Mouse (Mus musculus): ENCODE measurements around the gene H2-DMb2. TPM values are rescaled to one million over a fixed set of nuclear protein-coding genes. Genes with fewer than 3 reads are reported as not detected.

The H2-DMb2 gene
- polyA plus RNA-seq, 1 experiment from 2014 or later: not detected

Other genes starting within 250 kb of the H2-DMb2 start
- gene Platr17, start 238.2 kb upstream of the H2-DMb2 start, polyA plus RNA-seq (2016; fragmentation: Nextera tagmentation; extraction: Ambion mirVana): 0.30 TPM in 1 of 2 replicates, not detected in the other
- gene Daxx, start 233.9 kb upstream of the H2-DMb2 start, polyA plus RNA-seq (2016; fragmentation: Nextera tagmentation; extraction: Ambion mirVana): 55.5 and 61.2 TPM in 2 replicates
- 23.9 and 27.6 TPM in 2 replicates for gene Tapbp, start 227.4 kb upstream of the H2-DMb2 start, polyA plus RNA-seq (2016; fragmentation: Nextera tagmentation; extraction: Ambion mirVana)
- 21.7 and 25.5 TPM in 2 replicates for gene Zbtb22, start 227.4 kb upstream of the H2-DMb2 start, polyA plus RNA-seq (2016; fragmentation: Nextera tagmentation; extraction: Ambion mirVana)
- 63.1 and 64.1 TPM in 2 replicates for gene Rgl2, start 213.8 kb upstream of the H2-DMb2 start, polyA plus RNA-seq (2016; fragmentation: Nextera tagmentation; extraction: Ambion mirVana)
- 173 and 180 TPM in 2 replicates for gene Pfdn6, start 203.0 kb upstream of the H2-DMb2 start, polyA plus RNA-seq (2016; fragmentation: Nextera tagmentation; extraction: Ambion mirVana)
- gene Wdr46, start 202.6 kb upstream of the H2-DMb2 start, polyA plus RNA-seq (2016; fragmentation: Nextera tagmentation; extraction: Ambion mirVana): 37.1 and 38.8 TPM in 2 replicates
- 9.9 TPM in 2 replicates for gene B3galt4, start 191.8 kb upstream of the H2-DMb2 start, polyA plus RNA-seq (2016; fragmentation: Nextera tagmentation; extraction: Ambion mirVana)
- gene Vps52, start 187.5 kb upstream of the H2-DMb2 start, polyA plus RNA-seq (2016; fragmentation: Nextera tagmentation; extraction: Ambion mirVana): 65.0 and 65.9 TPM in 2 replicates
- gene Rps18, start 187.3 kb upstream of the H2-DMb2 start, polyA plus RNA-seq (2016; fragmentation: Nextera tagmentation; extraction: Ambion mirVana): 834 and 931 TPM in 2 replicates
- 13.8 and 16.6 TPM in 2 replicates for gene H2-K1, start 143.0 kb upstream of the H2-DMb2 start, polyA plus RNA-seq (2016; fragmentation: Nextera tagmentation; extraction: Ambion mirVana)
- 28.2 and 29.7 TPM in 2 replicates for gene Ring1, start 118.6 kb upstream of the H2-DMb2 start, polyA plus RNA-seq (2016; fragmentation: Nextera tagmentation; extraction: Ambion mirVana)
- 57.5 and 67.6 TPM in 2 replicates for gene H2-Ke6, start 115.2 kb upstream of the H2-DMb2 start, polyA plus RNA-seq (2016; fragmentation: Nextera tagmentation; extraction: Ambion mirVana)
- 179 and 187 TPM in 2 replicates for gene Slc39a7, start 111.6 kb upstream of the H2-DMb2 start, polyA plus RNA-seq (2016; fragmentation: Nextera tagmentation; extraction: Ambion mirVana)
- gene Rxrb, start 111.5 kb upstream of the H2-DMb2 start, polyA plus RNA-seq (2016; fragmentation: Nextera tagmentation; extraction: Ambion mirVana): 64.9 and 68.3 TPM in 2 replicates
- gene Col11a2, start 103.9 kb upstream of the H2-DMb2 start, polyA plus RNA-seq (2016; fragmentation: Nextera tagmentation; extraction: Ambion mirVana): 7.8 and 18.0 TPM in 2 replicates
- 0.29 and 0.39 TPM in 2 replicates for gene H2-Oa, start 51.0 kb upstream of the H2-DMb2 start, polyA plus RNA-seq (2016; fragmentation: Nextera tagmentation; extraction: Ambion mirVana)
- gene H2-DMa, start 23.8 kb upstream of the H2-DMb2 start, polyA plus RNA-seq (2016; fragmentation: Nextera tagmentation; extraction: Ambion mirVana): 13.1 and 14.2 TPM in 2 replicates
- 137 and 151 TPM in 2 replicates for gene Brd2, start 20.7 kb upstream of the H2-DMb2 start, polyA plus RNA-seq (2016; fragmentation: Nextera tagmentation; extraction: Ambion mirVana)
- gene H2-DMb1, start 9.8 kb downstream of the H2-DMb2 start, polyA plus RNA-seq (2016; fragmentation: Nextera tagmentation; extraction: Ambion mirVana): 1.4 and 2.1 TPM in 2 replicates
- gene Tap1, start 44.2 kb downstream of the H2-DMb2 start, polyA plus RNA-seq (2016; fragmentation: Nextera tagmentation; extraction: Ambion mirVana): 1.8 and 2.2 TPM in 2 replicates
- gene Psmb9, start 44.5 kb downstream of the H2-DMb2 start, polyA plus RNA-seq (2016; fragmentation: Nextera tagmentation; extraction: Ambion mirVana): 1.0 TPM in 2 replicates
- gene Psmb8, start 54.4 kb downstream of the H2-DMb2 start, polyA plus RNA-seq (2016; fragmentation: Nextera tagmentation; extraction: Ambion mirVana): 1.8 and 2.9 TPM in 2 replicates
- 1.3 and 1.4 TPM in 2 replicates for gene Tap2, start 60.2 kb downstream of the H2-DMb2 start, polyA plus RNA-seq (2016; fragmentation: Nextera tagmentation; extraction: Ambion mirVana)
- gene H2-Ob, start 95.6 kb downstream of the H2-DMb2 start, polyA plus RNA-seq (2016; fragmentation: Nextera tagmentation; extraction: Ambion mirVana): not detected in 2 replicates
- gene H2-Ab1, start 114.4 kb downstream of the H2-DMb2 start, polyA plus RNA-seq (2016; fragmentation: Nextera tagmentation; extraction: Ambion mirVana): 1.5 and 1.7 TPM in 2 replicates
- gene H2-Aa, start 144.5 kb downstream of the H2-DMb2 start, polyA plus RNA-seq (2016; fragmentation: Nextera tagmentation; extraction: Ambion mirVana): 0.19 TPM in 1 of 2 replicates, not detected in the other
- gene H2-Eb1, start 162.6 kb downstream of the H2-DMb2 start, polyA plus RNA-seq (2016; fragmentation: Nextera tagmentation; extraction: Ambion mirVana): 1.5 and 1.7 TPM in 2 replicates
- gene H2-Eb2, start 182.4 kb downstream of the H2-DMb2 start, polyA plus RNA-seq (2016; fragmentation: Nextera tagmentation; extraction: Ambion mirVana): 0.06 TPM in 1 of 2 replicates, not detected in the other
- gene Btnl2, start 211.5 kb downstream of the H2-DMb2 start, polyA plus RNA-seq (2016; fragmentation: Nextera tagmentation; extraction: Ambion mirVana): not detected in 2 replicates
- not detected in 2 replicates for gene Btnl1, start 233.8 kb downstream of the H2-DMb2 start, polyA plus RNA-seq (2016; fragmentation: Nextera tagmentation; extraction: Ambion mirVana)